Mouse (Mus musculus) natural killer cell, adult 2 months (primary cell): ENCODE measurements around the gene Camk1d.

Source experiments
- DNase-seq, 2 experiments: peaks; one replicate each; pipeline ENCODE4 v3.0.0; 2022; ENCODE audit warnings: low spot score in 2 of 2

Camk1d gene

GRCm38 (mm10) chr2:5709911-5710310 lies 4.4 kb downstream of the Camk1d start:
- DNase-seq = no peak

- DNase-seq = no peak
These were observed 6.2 kb downstream of the Camk1d start for GRCm38 (mm10) chr2:5707871-5708733.

GRCm38 (mm10) chr2:5706618-5707017 lies 7.7 kb downstream of the Camk1d start:
- DNase-seq = peak; percentile 15 to 26

- no peak for DNase-seq
These were observed 11.9 kb downstream of the Camk1d start for GRCm38 (mm10) chr2:5702370-5702769.

GRCm38 (mm10) chr2:5700931-5701330 lies 13.4 kb downstream of the Camk1d start:
- no peak for DNase-seq

GRCm38 (mm10) chr2:5698451-5698850 lies 15.9 kb downstream of the Camk1d start:
- no peak for DNase-seq

- DNase-seq = no peak
These were observed 20.2 kb downstream of the Camk1d start for GRCm38 (mm10) chr2:5694094-5694493.

- DNase-seq = no peak
These were observed 22.6 kb downstream of the Camk1d start for GRCm38 (mm10) chr2:5691729-5692128.

GRCm38 (mm10) chr2:5683366-5683765 lies 30.9 kb downstream of the Camk1d start:
- no peak for DNase-seq

- DNase-seq = no peak
These were observed 32.4 kb downstream of the Camk1d start for GRCm38 (mm10) chr2:5681909-5682308.

GRCm38 (mm10) chr2:5681302-5681701 lies 33.0 kb downstream of the Camk1d start:
- DNase-seq = no peak

GRCm38 (mm10) chr2:5679055-5679454 lies 35.3 kb downstream of the Camk1d start:
- DNase-seq = no peak

- DNase-seq = no peak
These were observed 36.8 kb downstream of the Camk1d start for GRCm38 (mm10) chr2:5677472-5677871.

GRCm38 (mm10) chr2:5676786-5677185 lies 37.5 kb downstream of the Camk1d start:
- no peak for DNase-seq

GRCm38 (mm10) chr2:5676143-5676483 lies 38.2 kb downstream of the Camk1d start:
- no peak for DNase-seq

GRCm38 (mm10) chr2:5675431-5676142 lies 38.7 kb downstream of the Camk1d start:
- no peak for DNase-seq

GRCm38 (mm10) chr2:5674512-5674911 lies 39.8 kb downstream of the Camk1d start:
- DNase-seq = no peak

GRCm38 (mm10) chr2:5673816-5674215 lies 40.5 kb downstream of the Camk1d start:
- DNase-seq = no peak

GRCm38 (mm10) chr2:5672906-5673589 lies 41.3 kb downstream of the Camk1d start:
- DNase-seq = no peak

- DNase-seq = no peak
These were observed 44.2 kb downstream of the Camk1d start for GRCm38 (mm10) chr2:5670146-5670545.

- DNase-seq = no peak
These were observed 44.7 kb downstream of the Camk1d start for GRCm38 (mm10) chr2:5669498-5670040.

- no peak for DNase-seq
These were observed 45.4 kb downstream of the Camk1d start for GRCm38 (mm10) chr2:5668940-5669339.
